Mouse (Mus musculus) inflammation-experienced regulatory T-cells (primary cell): ENCODE results near the gene Fchsd2. TPM values are rescaled to one million over a fixed set of nuclear protein-coding genes. Genes with fewer than 3 reads are reported as not detected.

ENCODE experiments used
- polyA plus RNA-seq, 2 experiments: library from polyadenylated mRNA; unstranded; fragments of 100-300 nt; shearing (Covaris generic); gene quantifications; one replicate each; pipeline ENCODE4 v1.2.1; 2017

Gene Fchsd2
- 10 to 100 TPM; 30.3 to 37.8 TPM for polyA plus RNA-seq

DNA sequence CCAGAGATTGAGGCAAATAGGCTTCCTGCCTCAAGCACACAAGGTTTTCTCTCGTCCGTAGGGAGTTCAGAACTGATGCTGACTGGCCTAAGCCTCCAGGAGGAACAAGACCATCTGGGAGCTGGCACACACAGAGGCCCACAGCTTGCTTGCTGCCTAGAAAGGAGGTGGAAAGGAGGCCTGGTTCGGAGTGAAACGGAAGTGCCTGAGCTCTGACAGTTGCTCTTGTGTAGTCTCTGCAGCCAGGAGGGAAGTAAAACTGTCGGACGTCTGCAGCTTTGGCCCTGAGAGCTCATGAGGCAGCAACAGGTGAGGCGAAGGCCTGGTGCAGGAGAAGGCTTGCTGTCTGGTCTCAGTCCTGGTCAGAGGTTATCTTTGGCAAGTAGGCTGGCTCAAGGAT is at the start of gene Fchsd2:
Gene Fchsd2, plus strand, starts transcription at position 246 of the 400 bp plus-strand sequence.

DNA sequence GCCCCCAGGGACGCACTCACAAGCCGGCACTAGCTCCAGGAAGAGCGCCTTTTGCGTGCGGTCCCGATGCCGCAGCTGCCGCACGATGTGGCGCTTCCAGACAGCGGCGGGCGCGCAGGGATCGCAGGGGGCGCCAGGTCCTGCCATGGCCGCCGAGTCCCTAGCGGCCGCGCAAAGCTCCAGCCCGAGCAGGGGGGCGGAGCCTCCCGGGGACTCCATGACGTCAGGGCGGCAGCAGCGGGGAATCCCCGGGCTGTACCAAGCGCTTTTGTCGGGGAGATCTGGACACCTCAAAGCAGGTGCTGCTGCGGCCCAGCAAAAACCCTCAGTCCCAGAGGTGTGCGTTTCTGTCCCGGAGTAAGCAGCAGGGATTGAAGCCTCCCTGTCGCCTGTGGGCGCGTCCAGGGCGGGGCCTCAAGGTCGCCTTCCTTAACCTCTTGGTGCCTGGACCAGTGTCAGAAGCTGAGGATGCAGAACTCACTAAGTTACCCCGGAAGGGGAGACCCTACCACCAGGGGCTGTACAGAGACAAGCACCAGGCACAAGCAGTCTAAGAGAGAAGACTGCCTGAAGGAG is 209.3 kb downstream of the Fchsd2 start, which contains the start of gene Atg16l2:
Gene Atg16l2, minus strand, starts transcription at position 371 of the 576 bp plus-strand sequence.

DNA sequence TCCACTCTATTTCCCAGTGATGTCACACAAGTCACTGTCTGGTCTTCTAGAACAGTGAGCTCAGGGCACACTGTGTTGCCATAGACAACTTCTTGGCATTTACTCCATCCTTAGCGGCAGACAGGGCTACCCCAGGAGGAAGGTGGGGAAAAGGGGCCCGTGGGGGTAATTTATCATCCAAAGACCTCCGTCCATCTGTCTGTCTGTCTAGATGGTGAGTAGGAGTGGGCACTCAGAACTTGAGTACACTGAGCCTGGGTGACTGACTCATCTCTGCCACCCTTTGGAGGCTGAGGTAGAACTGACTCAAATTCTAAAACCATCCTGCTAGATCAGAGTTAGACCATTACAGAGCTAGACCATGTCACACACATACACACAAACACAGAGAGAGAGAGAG is 224.4 kb downstream of the Fchsd2 start, which contains the start of gene Stard10:
Gene Stard10, plus strand, starts transcription at position 73 of the 400 bp plus-strand sequence.

Other genes with a start within 250 kb of the Fchsd2 start
- gene Relt, start 229.4 kb upstream of the Fchsd2 start, polyA plus RNA-seq = 10 to 100 TPM; 23.8 to 33.8 TPM
- gene Arhgef17, start 160.8 kb upstream of the Fchsd2 start, polyA plus RNA-seq = under 1 TPM; 0.29 to 0.73 TPM
- 1 to 10 TPM in 1 of 2 experiments, under 1 TPM in 1; 0.23 to 1.4 TPM for gene P2ry6, start 118.2 kb upstream of the Fchsd2 start, polyA plus RNA-seq
- under 1 TPM in 1 of 2 experiments, not detected in 1; 0.16 TPM for gene P2ry2, start 80.0 kb upstream of the Fchsd2 start, polyA plus RNA-seq
- gene Atg16l2, start 209.4 kb downstream of the Fchsd2 start, polyA plus RNA-seq = 100 to 1,000 TPM in 1 of 2 experiments, 10 to 100 TPM in 1; 86.2 to 130 TPM
- 10 to 100 TPM; 11.6 to 29.5 TPM for gene Stard10, start 224.2 kb downstream of the Fchsd2 start, polyA plus RNA-seq